Mouse (Mus musculus) limb, embryonic 13.5 days (tissue): ENCODE measurements at regions not wholly inside any gene's neighbourhood (a gene's known extent, or its start where the extent isn't known, plus 50 kb on each side); places are given as distances from the start of the nearest gene placed in this dataset.

Source experiments
- ATAC-seq: fragments of 200-750 bp; cut with Nextera tagmentation; 2 replicates; pipeline ENCODE4 v1.8.0; 2017; ENCODE audit warnings: low read depth, moderate number of reproducible peaks, moderate TSS enrichment; ENCODE audit not compliant: low FRiP score
- H3K27ac ChIP-seq: fragments of 300-500 bp; sonication (generic); 2 replicates; pipeline ENCODE4 v1.5.1; 2015; ENCODE audit warnings: inconsistent platforms, mild to moderate bottlenecking, moderate library complexity
- H3K27me3 ChIP-seq: fragments of 300-500 bp; sonication (generic); 2 replicates; pipeline ENCODE4 v1.6.1; 2015; ENCODE audit warnings: mild to moderate bottlenecking, inconsistent platforms
- H3K36me3 ChIP-seq: fragments of 300-500 bp; sonication (generic); 2 replicates; pipeline ENCODE4 v1.6.1; 2015; ENCODE audit warnings: inconsistent platforms, mild to moderate bottlenecking, moderate library complexity
- H3K4me1 ChIP-seq: fragments of 300-500 bp; sonication (generic); 2 replicates; pipeline ENCODE4 v1.6.1; 2015; ENCODE audit warnings: inconsistent platforms
- H3K4me2 ChIP-seq: fragments of 300-500 bp; sonication (generic); replicated peaks from 2 replicates; pipeline ENCODE4 v1.6.1; 2015; ENCODE audit warnings: inconsistent platforms, mild to moderate bottlenecking, moderate library complexity
- H3K4me3 ChIP-seq: fragments of 300-500 bp; sonication (generic); 2 replicates; pipeline ENCODE4 v1.5.1; 2015; ENCODE audit warnings: moderate library complexity, mild to moderate bottlenecking, inconsistent platforms
- H3K9ac ChIP-seq: fragments of 300-500 bp; sonication (generic); 2 replicates; pipeline ENCODE4 v1.6.1; 2015; ENCODE audit warnings: mild to moderate bottlenecking, inconsistent platforms
- H3K9me3 ChIP-seq: fragments of 300-500 bp; sonication (generic); 2 replicates; pipeline ENCODE4 v1.6.1; 2016; ENCODE audit warnings: inconsistent platforms
- WGBS: fragments of 180-500 bp; shearing (Covaris S2); methylation state at CpG from one replicate; pipeline ENCODE4 v1.1.7; 2015; 5-methylcytosine and 5-hydroxymethylcytosine counted together

- WGBS: 75% methylated on average over 11 of the region's 11 CpGs
- no peak for ATAC-seq
- H3K4me1 ChIP-seq: peaks cover 43% of the 10 kb centered on the region
These were observed 78.1 kb upstream of the 1600014C23Rik start for GRCm38 (mm10) chr17:45811632-45812221.

DNA sequence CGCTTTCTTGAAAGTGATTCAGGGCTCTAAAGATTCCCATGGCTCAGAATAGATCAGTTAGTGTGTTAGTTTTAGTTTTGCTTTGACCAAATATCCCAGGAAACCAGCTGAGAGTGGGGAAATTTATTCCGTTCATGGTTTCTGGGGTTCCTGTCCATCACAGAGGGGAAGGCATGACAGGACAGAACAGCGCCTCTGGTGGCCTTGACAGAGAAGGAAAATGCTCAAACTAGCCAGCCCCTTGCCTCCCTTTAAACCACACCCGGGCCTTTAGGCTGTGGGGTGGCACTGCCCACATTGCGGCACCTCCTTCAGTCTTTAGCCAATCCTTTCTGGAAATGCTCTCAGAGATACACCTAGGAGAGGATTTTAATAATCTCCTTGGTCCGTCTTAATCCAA is 76.1 kb upstream of the 1600014C23Rik start:
- H3K27me3 ChIP-seq: peaks cover 8% of the 10 kb centered on the region
- 89% methylated on average over 6 of the region's 6 CpGs for WGBS
- no peaks in the 10 kb centered on the region for H3K9me3 ChIP-seq
- no peak overlapping the region for H3K9ac ChIP-seq
- H3K4me2 ChIP-seq: no peak overlapping the region
- no peak overlapping the region for H3K4me3 ChIP-seq
- no peak for ATAC-seq
- H3K27ac ChIP-seq: no peak overlapping the region
- no peaks in the 10 kb centered on the region for H3K36me3 ChIP-seq
- peaks cover 47% of the 10 kb centered on the region for H3K4me1 ChIP-seq

More at GRCm38 (mm10) chr17:45811632-45812221, 78.1 kb upstream of the 1600014C23Rik start:
- Histone ChIP-seq H3K27me3 (no peaks in the 10 kb centered on the region), H3K4me2 (no peak overlapping the region), H3K9me3 (no peaks in the 10 kb centered on the region), H3K4me3 (no peak overlapping the region), H3K9ac (no peak overlapping the region), H3K36me3 (no peaks in the 10 kb centered on the region), H3K27ac (no peak overlapping the region)

- Histone ChIP-seq H3K9me3 (no peaks in the 10 kb centered on the region), H3K9ac (no peak overlapping the region), H3K27ac (no peak overlapping the region), H3K27me3 (peaks cover 19% of the 10 kb centered on the region), H3K36me3 (no peaks in the 10 kb centered on the region), H3K4me1 (peaks cover 51% of the 10 kb centered on the region), H3K4me2 (no peak overlapping the region), H3K4me3 (no peak overlapping the region)
- no peak for ATAC-seq
- 71% methylated on average over 4 of the region's 4 CpGs for WGBS
These were observed 74.7 kb upstream of the 1600014C23Rik start for GRCm38 (mm10) chr17:45808374-45808773.

DNA sequence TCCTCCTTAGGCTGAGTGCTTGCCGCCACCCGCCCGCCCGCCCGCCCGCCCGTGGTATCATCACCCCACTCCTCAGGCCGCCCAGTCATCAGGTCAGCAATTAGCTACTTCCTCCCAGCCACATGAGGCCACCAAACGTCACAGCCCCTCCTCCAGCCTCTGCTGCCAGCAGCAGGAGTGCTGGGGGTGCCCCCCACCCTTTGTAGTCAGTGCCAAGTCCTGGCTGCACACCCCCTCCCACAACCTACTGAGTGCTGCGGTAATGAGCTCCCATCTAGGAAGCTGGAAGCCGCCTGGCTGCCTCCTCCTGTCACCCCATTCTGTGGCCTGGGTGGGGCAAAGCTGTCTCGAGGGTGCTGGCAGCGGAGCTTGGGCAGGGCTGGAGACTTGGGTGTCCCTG is 73.8 kb upstream of the 1600014C23Rik start:
- peak overlapping the region; percentile 14; the same call in 1 of the 2 replicates for H3K4me2 ChIP-seq
- H3K4me3 ChIP-seq: no peak overlapping the region
- no peak overlapping the region for H3K27ac ChIP-seq
- ATAC-seq: peak; percentile 51
- WGBS: 30% methylated on average over 13 of the region's 13 CpGs
- no peaks in the 10 kb centered on the region for H3K9me3 ChIP-seq
- peaks cover 43% of the 10 kb centered on the region for H3K4me1 ChIP-seq
- H3K9ac ChIP-seq: no peak overlapping the region
- H3K36me3 ChIP-seq: no peaks in the 10 kb centered on the region
- peaks cover 19% of the 10 kb centered on the region for H3K27me3 ChIP-seq

- Histone ChIP-seq H3K36me3 (no peaks in the 10 kb centered on the region), H3K4me1 (peaks cover 41% of the 10 kb centered on the region), H3K4me3 (no peak overlapping the region), H3K9ac (no peak overlapping the region), H3K9me3 (no peaks in the 10 kb centered on the region), H3K4me2 (0 out of 2 replicates have a peak overlapping the region, but pooled peaks have one; percentile 14), H3K27me3 (peaks cover 19% of the 10 kb centered on the region), H3K27ac (peak overlapping the region; percentile 16; the same call in 1 of the 2 replicates)
- 57% methylated on average over 4 of the region's 4 CpGs for WGBS
- no peak for ATAC-seq
These were observed 73.2 kb upstream of the 1600014C23Rik start for GRCm38 (mm10) chr17:45806831-45807230.

GRCm38 (mm10) chr17:45806430-45806829 is 72.8 kb upstream of the 1600014C23Rik start:
- no peak overlapping the region for H3K4me3 ChIP-seq
- H3K4me2 ChIP-seq: no peak overlapping the region
- H3K4me1 ChIP-seq: peaks cover 41% of the 10 kb centered on the region
- H3K9ac ChIP-seq: no peak overlapping the region
- H3K9me3 ChIP-seq: no peaks in the 10 kb centered on the region
- no peaks in the 10 kb centered on the region for H3K36me3 ChIP-seq
- no peak overlapping the region; the same call in 1 of the 2 replicates for H3K27ac ChIP-seq
- peaks cover 19% of the 10 kb centered on the region for H3K27me3 ChIP-seq
- WGBS: 28% methylated on average over 5 of the region's 5 CpGs
- ATAC-seq: no peak

GRCm38 (mm10) chr17:45805471-45806082 is 71.9 kb upstream of the 1600014C23Rik start:
- peak; percentile 39; the same call in 1 of the 2 replicates for ATAC-seq
- H3K4me3 ChIP-seq: peak overlapping the region; percentile 18; the same call in 1 of the 2 replicates
- peak overlapping the region; percentile 53 for H3K4me2 ChIP-seq
- peaks cover 4% of the 10 kb centered on the region for H3K9me3 ChIP-seq
- 4% methylated on average over 34 of the region's 35 CpGs for WGBS
- H3K27me3 ChIP-seq: peaks cover 19% of the 10 kb centered on the region
- 0 out of 2 replicates have a peak overlapping the region, but pooled peaks have one; percentile 8 for H3K9ac ChIP-seq
- peaks cover 41% of the 10 kb centered on the region for H3K4me1 ChIP-seq
- no peaks in the 10 kb centered on the region for H3K36me3 ChIP-seq
- H3K27ac ChIP-seq: no peak overlapping the region

DNA sequence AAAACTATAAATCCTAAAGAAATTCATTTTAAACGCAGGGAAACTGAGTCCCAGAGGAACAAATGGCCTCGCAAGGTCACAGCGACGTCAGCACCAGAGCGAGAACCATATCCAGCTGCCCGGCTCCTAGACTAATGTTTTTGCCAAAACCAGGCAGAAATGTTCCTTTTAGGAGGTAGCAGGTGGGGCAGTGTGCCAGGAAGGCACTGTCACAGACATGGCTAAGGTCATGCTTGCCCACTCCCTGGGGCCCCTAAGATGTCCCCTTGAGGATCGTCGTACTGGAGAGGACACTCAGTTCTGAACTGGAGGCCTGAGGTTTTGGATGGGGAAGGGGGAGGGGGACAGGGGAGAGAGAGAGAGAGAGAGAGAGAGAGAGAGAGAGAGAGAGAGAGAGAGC is 69.7 kb upstream of the 1600014C23Rik start:
- H3K27me3 ChIP-seq: peaks cover 19% of the 10 kb centered on the region
- no peak for ATAC-seq
- 85% methylated on average over 8 of the region's 8 CpGs for WGBS
- H3K4me1 ChIP-seq: peaks cover 41% of the 10 kb centered on the region
- peaks cover 10% of the 10 kb centered on the region for H3K9me3 ChIP-seq
- no peaks in the 10 kb centered on the region for H3K36me3 ChIP-seq
- no peak overlapping the region for H3K4me2 ChIP-seq
- no peak overlapping the region for H3K9ac ChIP-seq
- H3K4me3 ChIP-seq: no peak overlapping the region
- no peak overlapping the region for H3K27ac ChIP-seq

DNA sequence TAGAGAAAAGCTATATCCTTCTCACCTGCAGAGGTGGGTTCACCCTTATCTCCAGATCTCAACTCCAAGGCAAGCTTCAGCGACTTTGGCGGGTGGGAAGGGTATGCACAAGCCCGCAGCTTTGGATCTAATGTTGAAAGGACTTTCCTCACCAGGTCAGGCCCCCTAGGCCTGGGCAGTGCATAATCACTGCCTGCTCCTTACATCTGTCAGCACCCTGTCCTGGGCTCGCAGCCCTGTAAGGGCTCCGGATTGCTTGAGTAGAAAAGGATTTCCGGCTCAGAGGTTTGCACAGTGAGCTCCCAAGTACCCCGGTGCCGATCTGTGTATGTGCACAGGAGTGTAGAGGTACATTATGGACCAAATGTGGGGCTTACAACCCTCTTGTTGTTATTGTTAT is 68.8 kb upstream of the 1600014C23Rik start:
- no peak overlapping the region for H3K4me3 ChIP-seq
- 83% methylated on average over 8 of the region's 8 CpGs for WGBS
- H3K36me3 ChIP-seq: no peaks in the 10 kb centered on the region
- ATAC-seq: no peak
- peaks cover 10% of the 10 kb centered on the region for H3K9me3 ChIP-seq
- no peak overlapping the region for H3K4me2 ChIP-seq
- H3K27me3 ChIP-seq: peaks cover 19% of the 10 kb centered on the region
- H3K4me1 ChIP-seq: peaks cover 35% of the 10 kb centered on the region
- no peak overlapping the region for H3K27ac ChIP-seq
- no peak overlapping the region for H3K9ac ChIP-seq

GRCm38 (mm10) chr17:45799725-45800124 is 66.1 kb upstream of the 1600014C23Rik start:
- Histone ChIP-seq H3K4me1 (peaks cover 12% of the 10 kb centered on the region; the same call in 1 of the 2 replicates), H3K27me3 (peaks cover 10% of the 10 kb centered on the region), H3K4me3 (no peak overlapping the region), H3K4me2 (no peak overlapping the region), H3K9ac (no peak overlapping the region), H3K9me3 (peaks cover 10% of the 10 kb centered on the region), H3K36me3 (no peaks in the 10 kb centered on the region), H3K27ac (no peak overlapping the region)
- ATAC-seq: no peak
- WGBS: 92% methylated on average over 1 of the region's 1 CpGs

- no peak overlapping the region for H3K4me2 ChIP-seq
- H3K36me3 ChIP-seq: no peaks in the 10 kb centered on the region
- H3K9ac ChIP-seq: no peak overlapping the region
- peaks cover 3% of the 10 kb centered on the region for H3K27me3 ChIP-seq
- H3K4me3 ChIP-seq: no peak overlapping the region
- no peak overlapping the region for H3K27ac ChIP-seq
- ATAC-seq: no peak
- H3K9me3 ChIP-seq: peaks cover 10% of the 10 kb centered on the region
- 62% methylated on average over 11 of the region's 11 CpGs for WGBS
- H3K4me1 ChIP-seq: 0 out of 2 replicates have a peak, but pooled peaks cover 5% of the 10 kb centered on the region
These were observed 65.4 kb upstream of the 1600014C23Rik start for GRCm38 (mm10) chr17:45798996-45799395.

DNA sequence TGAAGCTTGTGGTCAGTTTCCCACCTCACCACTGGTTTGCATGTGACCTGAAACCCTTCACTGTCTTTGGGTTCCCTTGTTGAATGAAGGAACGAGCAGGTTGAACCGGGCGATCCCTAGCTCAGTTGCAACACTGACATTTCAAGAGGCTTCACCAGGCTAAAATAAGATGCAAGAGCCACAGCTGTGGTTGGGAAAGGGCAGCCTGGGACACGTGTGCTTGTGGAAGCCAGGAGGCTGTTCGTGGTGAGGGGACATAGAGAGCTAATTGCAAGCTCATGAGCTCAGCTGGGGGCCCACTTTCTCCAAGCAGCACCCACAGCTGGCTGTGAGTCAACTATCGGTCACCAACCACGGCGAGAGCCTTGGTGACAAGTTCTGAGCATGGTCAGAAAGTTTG is 64.8 kb upstream of the 1600014C23Rik start:
- WGBS: 74% methylated on average over 8 of the region's 8 CpGs
- Histone ChIP-seq H3K4me3 (no peak overlapping the region), H3K27me3 (no peaks in the 10 kb centered on the region), H3K36me3 (no peaks in the 10 kb centered on the region), H3K4me2 (no peak overlapping the region), H3K4me1 (0 out of 2 replicates have a peak, but pooled peaks cover 3% of the 10 kb centered on the region), H3K27ac (no peak overlapping the region), H3K9ac (no peak overlapping the region), H3K9me3 (peaks cover 10% of the 10 kb centered on the region)
- no peak for ATAC-seq
